Mouse (Mus musculus) liver, embryonic 14.5 days (tissue): Measurements from ENCODE around the gene Ceacam2. TPM values are rescaled to one million over a fixed set of nuclear protein-coding genes. Genes with fewer than 3 reads are reported as not detected.
"Not testable (repeated sequence)": the region's sequence is repeated elsewhere in the genome, so short reads cannot be mapped to it uniquely, and the experiment has no call there.

Source experiments
- ATAC-seq: fragments of 200-750 bp; cut with Nextera tagmentation; 2 replicates; pipeline ENCODE4 v1.8.0; 2017; ENCODE audit warnings: moderate number of reproducible peaks, mild to moderate bottlenecking, moderate library complexity; ENCODE audit not compliant: insufficient read depth
- DNase-seq, 3 experiments: peaks; one replicate each; pipeline ENCODE4 v3.0.0-alpha.2; 2012 to 2013; ENCODE audit warnings: low read depth in 3 of 3, low spot score in 3 of 3
- H3K27ac ChIP-seq: fragments of 300-500 bp; sonication (generic); 2 replicates; pipeline ENCODE4 v1.5.1; 2014; ENCODE audit warnings: moderate library complexity, mild to moderate bottlenecking, control low read depth, inconsistent platforms
- H3K27me3 ChIP-seq: fragments of 300-500 bp; sonication (generic); 2 replicates; pipeline ENCODE4 v1.6.1; 2014; ENCODE audit warnings: mild to moderate bottlenecking, low read length, moderate library complexity; ENCODE audit not compliant: control insufficient read depth, insufficient read depth
- H3K36me3 ChIP-seq: fragments of 300-500 bp; sonication (generic); replicated peaks from 2 replicates; pipeline ENCODE4 v1.6.1; 2014; ENCODE audit warnings: low read depth; ENCODE audit not compliant: control insufficient read depth, insufficient read depth
- H3K4me1 ChIP-seq, 2 experiments: fragments of 200-500 bp in 1 of 2; fragments of 300-500 bp in 1 of 2; sonication (generic) in 1 of 2; replicated peaks; 2 replicates each; pipeline ENCODE4 v1.6.1; 2012 to 2014; ENCODE audit warnings: antibody characterized with exemption in 1 of 2, inconsistent platforms in 1 of 2, low read length in 1 of 2; ENCODE audit not compliant: control insufficient read depth in 2 of 2, insufficient read depth in 2 of 2
- H3K4me2 ChIP-seq: fragments of 300-500 bp; sonication (generic); 2 replicates; pipeline ENCODE4 v1.6.1; 2014; ENCODE audit warnings: low read depth, mild to moderate bottlenecking, control low read depth, moderate library complexity
- H3K4me3 ChIP-seq, 2 experiments: fragments of 200-500 bp in 1 of 2; fragments of 300-500 bp in 1 of 2; sonication (generic) in 1 of 2; 2 replicates each; pipeline ENCODE4 v1.5.1; 2012 to 2014; ENCODE audit warnings: low read depth in 2 of 2, low read length in 2 of 2, mild to moderate bottlenecking in 2 of 2, control low read depth in 1 of 2, inconsistent platforms in 1 of 2, moderate library complexity in 1 of 2; ENCODE audit not compliant: insufficient read depth in 1 of 2
- H3K9ac ChIP-seq: fragments of 300-500 bp; sonication (generic); replicated peaks from 2 replicates; pipeline ENCODE4 v1.6.1; 2014; ENCODE audit warnings: mild to moderate bottlenecking, control low read depth, moderate library complexity
- H3K9me3 ChIP-seq: fragments of 300-500 bp; sonication (generic); 2 replicates; pipeline ENCODE4 v1.6.1; 2016; ENCODE audit warnings: low read length, mixed read lengths; ENCODE audit not compliant: control insufficient read depth
- CTCF ChIP-seq: IDR thresholded peaks from 2 replicates; pipeline ENCODE4 v1.5.1; 2016; ENCODE audit warnings: antibody characterized with exemption, low read depth, control low read depth
- EP300 ChIP-seq: IDR thresholded peaks from 2 replicates; pipeline ENCODE4 v1.6.1; 2016; ENCODE audit warnings: antibody characterized with exemption, low read depth
- WGBS: fragments of 180-500 bp; shearing (Covaris S2); extraction: QIAGEN DNeasy Blood & Tissue Kit; methylation state at CpG from one replicate; pipeline ENCODE4 v1.1.7; 2014; ENCODE audit not compliant: insufficient replicate concordance; 5-methylcytosine and 5-hydroxymethylcytosine counted together
- polyA plus RNA-seq, 2 experiments: library from polyadenylated mRNA; depleted of rRNA in 1 of 2; stranded (reverse) in 1 of 2; unstranded in 1 of 2; fragments of >200 nt; fragmentation: Nextera tagmentation in 1 of 2; extraction: Ambion mirVana in 1 of 2; gene quantifications; 2 replicates each; pipeline versions ENCODE4 v1.2.1 to v1.2.3; 2012 to 2014

Gene Ceacam2
- polyA plus RNA-seq, 2 experiments, result 0.03 TPM; not detected in 1

- Histone ChIP-seq H3K4me2 (no peak overlapping the region), H3K4me1 (no peaks in the 10 kb centered on the region), H3K9ac (no peak overlapping the region), H3K36me3 (no peaks in the 10 kb centered on the region), H3K9me3 (no peaks in the 10 kb centered on the region), H3K27ac (no peak overlapping the region), H3K4me3 (no peak overlapping the region), H3K27me3 (no peaks in the 10 kb centered on the region)
- no peak for ATAC-seq
- no peak for TF ChIP-seq CTCF
- no peak for TF ChIP-seq EP300
- DNase-seq, result no peak
- WGBS, result 41% methylated on average over 2 of the region's 2 CpGs
Observed at GRCm38 (mm10) chr7:25530837-25531236, 8.8 kb downstream of the Ceacam2 start.

DNA sequence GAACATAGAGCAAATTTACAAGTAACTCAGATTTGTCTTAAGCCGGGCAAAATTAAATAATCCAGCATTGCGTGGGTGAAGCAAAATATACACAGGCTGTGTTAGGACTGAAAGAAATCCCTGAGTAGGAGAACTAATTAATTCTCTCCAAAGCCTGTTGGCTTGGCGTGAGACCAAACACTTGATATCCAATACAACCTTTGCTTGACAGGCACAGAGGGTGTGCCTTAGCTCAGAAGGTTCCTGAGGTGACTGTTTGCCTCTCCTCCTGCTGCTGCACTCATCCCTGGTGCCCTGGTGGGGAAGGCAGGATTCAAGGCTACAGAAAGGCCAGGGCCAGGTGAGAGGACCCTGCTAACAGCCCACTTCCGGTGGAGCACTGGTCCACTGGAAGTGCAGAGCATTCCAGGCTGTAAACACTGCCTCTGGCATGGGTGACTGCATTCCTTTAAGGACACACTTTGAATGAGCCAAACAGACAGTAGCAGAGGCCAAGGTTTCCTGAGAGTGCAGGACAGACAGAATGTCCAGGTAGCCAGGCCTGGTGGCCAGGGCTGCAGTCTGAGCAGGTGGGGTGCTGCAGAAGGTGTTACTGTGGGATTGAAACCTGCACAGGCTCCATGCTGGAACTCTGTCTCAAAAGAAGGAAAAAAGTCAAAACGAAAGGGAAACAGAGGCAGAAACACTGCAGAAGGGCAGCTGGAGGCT, 23.4 kb downstream of the Ceacam2 start:
- not testable (repeated sequence) for H3K27ac ChIP-seq, H3K27me3 ChIP-seq, H3K4me3 ChIP-seq, DNase-seq, H3K9ac ChIP-seq, H3K9me3 ChIP-seq, H3K4me1 ChIP-seq, ATAC-seq, H3K4me2 ChIP-seq, H3K36me3 ChIP-seq
- whole genome bisulfite sequencing, result 65% methylated on average over 2 of the region's 5 CpGs

- not testable (repeated sequence) for H3K4me3 ChIP-seq, H3K27me3 ChIP-seq, DNase-seq, H3K9ac ChIP-seq, ATAC-seq, H3K4me2 ChIP-seq, H3K9me3 ChIP-seq, H3K36me3 ChIP-seq, H3K4me1 ChIP-seq, H3K27ac ChIP-seq
- WGBS, result 47% methylated on average over 1 of the region's 1 CpGs
Observed at GRCm38 (mm10) chr7:25515667-25516066, 24.0 kb downstream of the Ceacam2 start.

DNA sequence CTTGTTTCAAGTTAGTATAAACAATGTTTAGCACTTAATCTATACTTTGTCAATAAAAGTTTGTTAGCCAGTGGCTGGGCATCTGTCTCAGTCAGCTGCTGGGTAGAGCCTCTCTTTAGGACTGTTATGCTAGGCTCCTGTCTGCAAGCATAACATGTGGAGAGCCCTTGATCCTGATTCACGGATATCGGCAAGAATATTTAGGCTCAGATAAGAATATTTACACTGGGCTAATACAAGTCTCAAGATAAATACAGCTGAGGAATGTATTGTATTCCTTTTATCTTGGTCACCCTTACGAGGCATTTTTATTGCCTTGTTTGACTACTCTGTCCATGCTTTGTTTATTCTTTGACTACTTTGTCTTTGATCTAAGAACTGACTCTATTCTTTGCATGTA, 29.7 kb downstream of the Ceacam2 start:
- no peak overlapping the region for H3K4me3 ChIP-seq
- H3K4me2 ChIP-seq, result no peak overlapping the region
- no peak for ATAC-seq
- no peaks in the 10 kb centered on the region for H3K36me3 ChIP-seq
- H3K9me3 ChIP-seq, result no peaks in the 10 kb centered on the region
- no peak for TF ChIP-seq CTCF
- no peak for TF ChIP-seq EP300
- no peak overlapping the region for H3K9ac ChIP-seq
- H3K27me3 ChIP-seq, result no peaks in the 10 kb centered on the region
- no peak overlapping the region for H3K27ac ChIP-seq
- no peak for DNase-seq
- WGBS, result 16% methylated on average over 3 of the region's 3 CpGs
- H3K4me1 ChIP-seq, result no peaks in the 10 kb centered on the region

DNA sequence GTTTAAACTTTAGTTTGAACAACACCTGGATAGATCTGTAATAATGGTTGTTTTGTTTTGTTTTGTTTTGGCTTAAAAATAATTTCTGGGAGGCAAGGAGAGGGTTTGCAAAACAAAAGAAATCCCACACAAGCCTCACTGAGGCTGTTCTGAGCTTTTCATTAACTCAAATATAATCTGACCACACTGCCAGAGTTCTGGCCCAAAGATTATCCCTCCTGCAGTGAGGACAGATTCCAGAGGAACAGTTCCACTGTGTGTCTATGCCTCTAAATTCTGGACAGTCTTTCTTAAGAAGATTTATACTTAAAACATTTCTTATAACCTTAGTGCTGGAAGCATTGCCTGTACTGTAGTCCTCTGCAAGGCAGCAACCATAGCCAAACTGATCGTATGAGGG, 45.0 kb downstream of the Ceacam2 start:
- TF ChIP-seq CTCF (no peak), EP300 (no peak)
- H3K27me3 ChIP-seq, result no peaks in the 10 kb centered on the region
- H3K9me3 ChIP-seq, result no peaks in the 10 kb centered on the region
- H3K9ac ChIP-seq, result no peak overlapping the region
- H3K27ac ChIP-seq, result no peak overlapping the region
- H3K4me3 ChIP-seq, result no peak overlapping the region
- ATAC-seq (no peak), DNase-seq (no peak)
- 68% methylated on average over 1 of the region's 1 CpGs for WGBS
- H3K4me1 ChIP-seq, result no peaks in the 10 kb centered on the region
- no peaks in the 10 kb centered on the region for H3K36me3 ChIP-seq
- no peak overlapping the region for H3K4me2 ChIP-seq

DNA sequence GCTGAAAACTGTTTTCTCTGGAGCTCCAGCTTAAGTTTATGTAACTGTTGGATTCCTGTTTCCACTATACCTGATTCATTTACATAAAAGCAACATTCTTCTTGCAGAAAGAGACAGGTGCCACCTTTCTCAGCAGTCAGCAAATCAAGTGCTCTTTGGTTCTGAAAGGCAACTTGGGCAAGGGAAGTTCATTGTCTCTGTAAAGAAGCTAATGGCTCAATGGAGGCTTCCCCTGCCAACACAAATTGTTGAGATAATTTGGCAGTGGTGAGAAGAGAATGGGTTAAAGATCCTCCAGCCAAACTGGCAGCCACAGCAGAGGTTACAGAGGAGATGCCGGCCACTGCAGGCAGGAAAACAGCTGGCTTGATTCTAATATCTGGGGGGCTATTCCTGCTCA, 49.0 kb downstream of the Ceacam2 start:
- not testable (repeated sequence) for H3K4me2 ChIP-seq, ATAC-seq, H3K4me3 ChIP-seq, H3K36me3 ChIP-seq, DNase-seq, H3K9me3 ChIP-seq, H3K27me3 ChIP-seq, H3K4me1 ChIP-seq, H3K27ac ChIP-seq, H3K9ac ChIP-seq
- WGBS, result no CpG with 5 or more reads among the region's 1 CpGs

DNA sequence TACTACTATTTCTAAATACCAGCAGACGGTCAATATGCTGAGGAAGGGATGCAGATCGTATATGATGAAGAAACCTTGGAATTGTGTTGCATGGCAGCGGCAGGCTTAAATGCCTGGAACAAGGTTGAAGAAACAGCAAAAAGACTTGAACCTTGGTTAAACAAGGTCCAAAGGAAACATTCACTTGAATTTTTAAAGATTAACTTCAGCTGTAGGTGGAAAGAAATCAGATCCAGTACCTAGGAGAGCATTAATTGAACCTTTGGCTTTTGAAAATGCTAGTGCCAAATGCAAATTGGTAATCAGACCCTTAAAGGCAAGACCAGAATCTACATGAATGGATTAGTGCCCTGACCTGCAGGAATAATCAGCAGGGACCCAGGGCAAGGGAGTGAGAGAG, 50.3 kb downstream of the Ceacam2 start:
- not testable (repeated sequence) for H3K4me3 ChIP-seq, H3K9ac ChIP-seq, DNase-seq

More for the DNA sequence above, 50.3 kb downstream of the Ceacam2 start:
- not testable (repeated sequence) for H3K4me1 ChIP-seq, H3K9me3 ChIP-seq, H3K27me3 ChIP-seq, ATAC-seq, H3K27ac ChIP-seq, H3K4me2 ChIP-seq, H3K36me3 ChIP-seq
- WGBS, result 76% methylated on average over 3 of the region's 3 CpGs
